Mouse (Mus musculus) lung, embryonic 16.5 days (tissue): Measurements from ENCODE around the gene Scp2d1. TPM values are rescaled to one million over a fixed set of nuclear protein-coding genes. Genes with fewer than 3 reads are reported as not detected.
"Not testable (repeated sequence)": the region's sequence is repeated elsewhere in the genome, so short reads cannot be mapped to it uniquely, and the experiment has no call there.

Experiments
- ATAC-seq: fragments of 200-750 bp; cut with Nextera tagmentation; 2 replicates; pipeline ENCODE4 v1.8.0; 2017; ENCODE audit warnings: low read depth, mild to moderate bottlenecking, moderate library complexity
- H3K27ac ChIP-seq: fragments of 300-500 bp; sonication (generic); 2 replicates; pipeline ENCODE4 v1.5.1; 2014; ENCODE audit warnings: mild to moderate bottlenecking, control low read depth, low read length
- H3K27me3 ChIP-seq: fragments of 300-500 bp; sonication (generic); 2 replicates; pipeline ENCODE4 v1.6.1; 2014; ENCODE audit warnings: low read depth, low read length, mixed read lengths; ENCODE audit not compliant: control insufficient read depth, insufficient read depth
- H3K36me3 ChIP-seq: fragments of 300-500 bp; sonication (generic); 2 replicates; pipeline ENCODE4 v1.6.1; 2014; ENCODE audit warnings: low read length; ENCODE audit not compliant: control insufficient read depth, insufficient read depth
- H3K4me1 ChIP-seq: fragments of 300-500 bp; sonication (generic); replicated peaks from 2 replicates; pipeline ENCODE4 v1.6.1; 2014; ENCODE audit warnings: low read length, mixed read lengths; ENCODE audit not compliant: control insufficient read depth, insufficient read depth
- H3K4me2 ChIP-seq: fragments of 300-500 bp; sonication (generic); 2 replicates; pipeline ENCODE4 v1.6.1; 2014; ENCODE audit warnings: low read depth, low read length, control low read depth
- H3K4me3 ChIP-seq: fragments of 300-500 bp; sonication (generic); 2 replicates; pipeline ENCODE4 v1.5.1; 2014; ENCODE audit warnings: mild to moderate bottlenecking, low read length, control low read depth
- H3K9ac ChIP-seq: fragments of 300-500 bp; sonication (generic); 2 replicates; pipeline ENCODE4 v1.6.1; 2014; ENCODE audit warnings: low read length, control low read depth
- H3K9me3 ChIP-seq: fragments of 300-500 bp; sonication (generic); 2 replicates; pipeline ENCODE4 v1.6.1; 2016; ENCODE audit warnings: low read length; ENCODE audit not compliant: control insufficient read depth
- WGBS: fragments of 180-500 bp; shearing (Covaris S2); extraction: QIAGEN DNeasy Blood & Tissue Kit; methylation state at CpG from one replicate; pipeline ENCODE4 v1.1.7; 2014; 5-methylcytosine and 5-hydroxymethylcytosine counted together
- polyA plus RNA-seq: library from polyadenylated mRNA; unstranded; fragments of >200 nt; fragmentation: Nextera tagmentation; extraction: Ambion mirVana; gene quantifications from 2 replicates; pipeline ENCODE4 v1.2.1, GENCODE M21; 2015

Scp2d1 gene
- polyA plus RNA-seq, result not detected in 2 replicates

DNA sequence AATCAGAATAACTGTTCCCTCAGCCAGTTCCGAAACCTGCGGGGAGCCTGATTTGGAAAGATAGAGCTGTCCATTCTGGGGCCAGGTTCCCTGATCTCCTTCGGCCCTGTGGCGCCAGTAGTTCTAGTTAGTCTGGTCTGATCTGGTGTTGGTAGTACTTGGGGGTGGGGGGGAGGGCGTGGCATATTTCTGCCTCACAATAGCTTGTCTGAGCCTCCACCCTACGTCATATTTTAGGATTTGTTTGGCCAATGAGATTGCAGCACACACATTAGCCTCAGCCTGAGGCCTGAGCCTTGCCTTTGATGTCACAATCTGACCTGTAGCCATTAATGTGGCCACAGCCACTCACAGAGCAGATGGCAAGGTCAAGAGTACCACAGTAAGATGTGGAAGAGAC is at the start of gene Scp2d1:
Scp2d1 (plus strand) TSS at position 301 of the 400 bp plus-strand sequence.
- not testable (repeated sequence) for H3K36me3 ChIP-seq, H3K4me3 ChIP-seq, H3K27ac ChIP-seq, H3K4me1 ChIP-seq, H3K9me3 ChIP-seq, H3K27me3 ChIP-seq, H3K9ac ChIP-seq, H3K4me2 ChIP-seq, ATAC-seq
- 84% methylated on average over 6 of the region's 6 CpGs for WGBS

DNA sequence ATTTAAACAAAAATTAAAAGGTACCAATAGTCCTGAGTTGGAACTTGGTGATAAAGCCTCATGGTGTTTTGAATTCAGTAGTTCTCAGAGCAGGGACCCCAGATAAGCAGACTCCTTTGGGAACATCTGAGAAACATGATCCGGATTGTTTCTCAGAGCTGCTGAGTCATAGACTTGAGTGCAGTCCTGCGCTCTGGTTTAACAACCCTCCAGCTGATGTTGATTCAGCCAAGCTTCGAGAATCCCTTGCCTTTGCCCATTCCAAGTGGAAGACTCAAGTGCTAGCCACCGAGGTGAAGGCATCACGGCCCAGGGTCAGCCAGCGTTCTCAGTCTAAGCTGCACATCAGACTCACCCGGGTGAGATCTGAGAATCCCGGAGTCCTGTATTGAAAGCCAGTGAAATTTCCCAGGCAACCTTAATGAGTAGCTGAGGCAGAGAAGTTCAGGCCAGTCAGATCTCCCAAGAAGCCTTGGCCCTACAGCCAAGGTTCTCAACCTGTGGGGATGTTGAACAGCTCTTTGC is 48.8 kb upstream of the Scp2d1 start:
- H3K27ac ChIP-seq, result peak overlapping the region; percentile 6; the same call in 1 of the 2 replicates
- H3K9ac ChIP-seq, result no peak overlapping the region
- WGBS, result 52% methylated on average over 8 of the region's 8 CpGs
- H3K27me3 ChIP-seq, result no peaks in the 10 kb centered on the region
- H3K4me3 ChIP-seq, result no peak overlapping the region
- 0 out of 2 replicates have a peak, but pooled peaks have one; percentile 24 for ATAC-seq
- no peaks in the 10 kb centered on the region for H3K36me3 ChIP-seq
- no peak overlapping the region for H3K4me2 ChIP-seq
- H3K9me3 ChIP-seq, result no peaks in the 10 kb centered on the region
- H3K4me1 ChIP-seq, result peaks cover 8% of the 10 kb centered on the region; the same call in 1 of the 2 replicates

- no peaks in the 10 kb centered on the region for H3K36me3 ChIP-seq
- ATAC-seq, result no peak
- H3K27me3 ChIP-seq, result no peaks in the 10 kb centered on the region
- H3K9ac ChIP-seq, result no peak overlapping the region
- no peak overlapping the region for H3K27ac ChIP-seq
- H3K9me3 ChIP-seq, result no peaks in the 10 kb centered on the region
- WGBS, result 95% methylated on average over 4 of the region's 4 CpGs
- no peak overlapping the region for H3K4me2 ChIP-seq
- H3K4me3 ChIP-seq, result no peak overlapping the region
- 0 out of 2 replicates have a peak, but pooled peaks cover 3% of the 10 kb centered on the region for H3K4me1 ChIP-seq
Observed at GRCm38 (mm10) chr2:144775626-144776025, 47.8 kb upstream of the Scp2d1 start.

DNA sequence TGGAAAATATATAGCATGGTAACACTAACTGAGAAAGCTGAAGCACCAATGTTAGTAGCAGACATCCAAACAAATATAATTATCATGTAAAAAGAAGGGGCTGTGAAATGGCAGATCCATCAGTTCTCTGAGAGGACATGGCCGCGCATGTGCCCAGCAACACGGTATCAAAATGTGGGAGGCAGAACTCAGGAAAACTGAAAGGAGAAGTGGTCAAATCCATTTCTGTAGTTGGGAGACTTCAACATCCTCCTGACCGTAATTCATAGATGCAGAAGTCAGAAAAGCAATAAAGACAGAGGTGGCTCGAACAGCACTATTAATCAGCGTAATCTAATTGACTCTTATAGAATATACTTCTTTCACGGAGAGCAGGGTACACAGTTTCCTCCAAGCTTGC is 44.2 kb upstream of the Scp2d1 start:
- Histone ChIP-seq H3K9me3 (no peaks in the 10 kb centered on the region), H3K27ac (no peak overlapping the region), H3K4me2 (no peak overlapping the region), H3K36me3 (no peaks in the 10 kb centered on the region), H3K9ac (no peak overlapping the region), H3K4me3 (no peak overlapping the region), H3K4me1 (no peaks in the 10 kb centered on the region), H3K27me3 (no peaks in the 10 kb centered on the region)
- no peak for ATAC-seq
- WGBS, result 83% methylated on average over 7 of the region's 7 CpGs

- Histone ChIP-seq H3K9ac (no peak overlapping the region), H3K4me2 (no peak overlapping the region), H3K4me3 (no peak overlapping the region), H3K27ac (no peak overlapping the region), H3K36me3 (no peaks in the 10 kb centered on the region), H3K9me3 (no peaks in the 10 kb centered on the region), H3K4me1 (no peaks in the 10 kb centered on the region), H3K27me3 (no peaks in the 10 kb centered on the region)
- WGBS, result 18% methylated on average over 5 of the region's 5 CpGs
- peak; percentile 75 for ATAC-seq
Observed at GRCm38 (mm10) chr2:144780731-144781130, 42.7 kb upstream of the Scp2d1 start.

DNA sequence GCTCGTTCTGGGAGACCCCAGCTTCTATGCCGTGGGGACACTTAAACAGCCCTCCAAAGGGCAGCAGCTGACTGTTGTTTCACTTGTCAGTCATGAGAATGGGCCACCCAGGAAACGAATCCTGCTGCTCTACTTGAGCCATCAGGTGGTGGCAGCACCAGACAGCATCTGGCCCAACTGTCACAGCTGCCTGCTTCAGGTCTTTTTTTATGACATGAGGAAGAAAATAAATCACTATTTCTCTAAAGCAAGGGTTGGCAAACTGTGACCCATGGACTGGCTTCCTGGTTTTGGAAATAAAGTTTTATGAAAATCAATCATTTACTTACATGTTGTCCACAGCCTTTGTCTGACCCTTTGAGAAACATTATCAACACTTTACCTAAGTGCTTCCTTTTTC is 41.6 kb upstream of the Scp2d1 start:
- no peak overlapping the region for H3K9ac ChIP-seq
- H3K4me2 ChIP-seq, result no peak overlapping the region
- 36% methylated on average over 3 of the region's 3 CpGs for WGBS
- H3K27me3 ChIP-seq, result no peaks in the 10 kb centered on the region
- ATAC-seq, result no peak
- H3K4me3 ChIP-seq, result no peak overlapping the region
- no peak overlapping the region for H3K27ac ChIP-seq
- no peaks in the 10 kb centered on the region for H3K9me3 ChIP-seq
- H3K36me3 ChIP-seq, result no peaks in the 10 kb centered on the region
- H3K4me1 ChIP-seq, result no peaks in the 10 kb centered on the region

GRCm38 (mm10) chr2:144782481-144782880 is 41.0 kb upstream of the Scp2d1 start:
- no peaks in the 10 kb centered on the region for H3K36me3 ChIP-seq
- no peak overlapping the region for H3K9ac ChIP-seq
- 49% methylated on average over 4 of the region's 4 CpGs for WGBS
- H3K27me3 ChIP-seq, result no peaks in the 10 kb centered on the region
- no peak overlapping the region for H3K27ac ChIP-seq
- H3K9me3 ChIP-seq, result no peaks in the 10 kb centered on the region
- no peak for ATAC-seq
- no peaks in the 10 kb centered on the region for H3K4me1 ChIP-seq
- no peak overlapping the region for H3K4me3 ChIP-seq
- no peak overlapping the region for H3K4me2 ChIP-seq

DNA sequence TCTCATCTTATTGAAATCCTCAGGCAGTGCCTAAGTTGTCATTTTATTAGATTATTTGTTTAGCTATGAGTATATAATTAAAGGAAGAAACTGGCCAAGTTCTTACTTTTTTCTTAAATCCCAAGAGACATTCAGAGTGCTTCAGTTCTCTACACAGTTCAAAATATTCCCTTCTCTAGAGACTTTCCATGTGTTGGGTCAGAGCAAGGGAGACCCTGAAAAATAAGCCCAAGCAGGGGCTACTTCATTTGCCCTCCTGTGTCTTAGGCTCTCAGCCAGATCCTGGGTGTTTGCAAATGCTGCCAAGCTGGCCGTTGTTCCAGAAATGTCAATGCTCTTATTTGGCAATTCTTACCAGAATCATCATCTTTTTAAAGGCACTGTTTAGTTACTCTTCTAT is 40.3 kb upstream of the Scp2d1 start:
- no peaks in the 10 kb centered on the region for H3K27me3 ChIP-seq
- no peak overlapping the region for H3K4me3 ChIP-seq
- WGBS, result 32% methylated on average over 1 of the region's 1 CpGs
- no peak overlapping the region for H3K4me2 ChIP-seq
- H3K36me3 ChIP-seq, result no peaks in the 10 kb centered on the region
- no peak overlapping the region for H3K9ac ChIP-seq
- ATAC-seq, result peak; percentile 64
- no peaks in the 10 kb centered on the region for H3K4me1 ChIP-seq
- H3K27ac ChIP-seq, result no peak overlapping the region
- no peaks in the 10 kb centered on the region for H3K9me3 ChIP-seq

DNA sequence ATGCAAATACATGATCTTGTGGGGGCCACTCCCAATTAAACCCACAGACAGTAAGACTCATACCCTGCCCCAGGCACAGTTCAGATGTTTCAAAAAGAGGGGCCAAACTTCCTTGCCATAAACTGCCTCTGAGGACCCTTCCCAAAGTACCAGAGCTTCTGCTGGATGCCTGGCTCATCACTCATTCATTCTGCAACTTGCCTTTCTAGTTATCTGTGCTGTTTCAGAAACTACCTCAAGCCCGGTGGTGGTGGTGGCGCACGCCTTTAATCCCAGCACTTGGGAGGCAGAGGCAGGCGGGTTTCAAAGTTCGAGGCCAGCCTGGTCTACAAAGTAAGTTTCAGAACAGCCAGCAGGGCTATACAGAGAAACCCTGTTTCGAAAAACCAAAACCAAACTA is 39.6 kb upstream of the Scp2d1 start:
- no peak for ATAC-seq
- H3K27me3 ChIP-seq, result no peaks in the 10 kb centered on the region
- no peaks in the 10 kb centered on the region for H3K4me1 ChIP-seq
- no peaks in the 10 kb centered on the region for H3K36me3 ChIP-seq
- H3K27ac ChIP-seq, result no peak overlapping the region
- no peak overlapping the region for H3K4me3 ChIP-seq
- H3K9ac ChIP-seq, result no peak overlapping the region
- no peak overlapping the region for H3K4me2 ChIP-seq
- whole genome bisulfite sequencing, result 90% methylated on average over 6 of the region's 6 CpGs
- no peaks in the 10 kb centered on the region for H3K9me3 ChIP-seq
